Mouse (Mus musculus) brain, embryonic 14.5 days (tissue): ENCODE data around the gene Rps6kl1. TPM values are rescaled to one million over a fixed set of nuclear protein-coding genes. Genes with fewer than 3 reads are reported as not detected.

Experiments used
- DNase-seq: peaks from one replicate; pipeline ENCODE4 v3.0.0-alpha.2; 2011; ENCODE audit warnings: low read depth
- CTCF ChIP-seq: fragments of 200-500 bp; IDR thresholded peaks from 2 replicates; pipeline ENCODE4 v1.5.1; 2012; ENCODE audit warnings: inconsistent platforms, mild to moderate bottlenecking, moderate library complexity, borderline replicate concordance; ENCODE audit not compliant: insufficient read depth, insufficient read length; ENCODE audit errors: extremely low read depth
- POLR2A ChIP-seq: fragments of 200-500 bp; IDR thresholded peaks from 2 replicates; pipeline ENCODE4 v1.6.1; 2012; ENCODE audit warnings: mild to moderate bottlenecking, inconsistent platforms, borderline replicate concordance; ENCODE audit not compliant: poor library complexity, insufficient read depth, insufficient read length, severe bottlenecking; ENCODE audit errors: extremely low read depth
- polyA plus RNA-seq: library from polyadenylated mRNA; depleted of rRNA; stranded (reverse); fragments of >200 nt; gene quantifications from 2 replicates; pipeline ENCODE4 v1.2.3, GENCODE M21; 2012

Rps6kl1 gene
- polyA plus RNA-seq, 1 experiment, result 28.2 TPM

DNA sequence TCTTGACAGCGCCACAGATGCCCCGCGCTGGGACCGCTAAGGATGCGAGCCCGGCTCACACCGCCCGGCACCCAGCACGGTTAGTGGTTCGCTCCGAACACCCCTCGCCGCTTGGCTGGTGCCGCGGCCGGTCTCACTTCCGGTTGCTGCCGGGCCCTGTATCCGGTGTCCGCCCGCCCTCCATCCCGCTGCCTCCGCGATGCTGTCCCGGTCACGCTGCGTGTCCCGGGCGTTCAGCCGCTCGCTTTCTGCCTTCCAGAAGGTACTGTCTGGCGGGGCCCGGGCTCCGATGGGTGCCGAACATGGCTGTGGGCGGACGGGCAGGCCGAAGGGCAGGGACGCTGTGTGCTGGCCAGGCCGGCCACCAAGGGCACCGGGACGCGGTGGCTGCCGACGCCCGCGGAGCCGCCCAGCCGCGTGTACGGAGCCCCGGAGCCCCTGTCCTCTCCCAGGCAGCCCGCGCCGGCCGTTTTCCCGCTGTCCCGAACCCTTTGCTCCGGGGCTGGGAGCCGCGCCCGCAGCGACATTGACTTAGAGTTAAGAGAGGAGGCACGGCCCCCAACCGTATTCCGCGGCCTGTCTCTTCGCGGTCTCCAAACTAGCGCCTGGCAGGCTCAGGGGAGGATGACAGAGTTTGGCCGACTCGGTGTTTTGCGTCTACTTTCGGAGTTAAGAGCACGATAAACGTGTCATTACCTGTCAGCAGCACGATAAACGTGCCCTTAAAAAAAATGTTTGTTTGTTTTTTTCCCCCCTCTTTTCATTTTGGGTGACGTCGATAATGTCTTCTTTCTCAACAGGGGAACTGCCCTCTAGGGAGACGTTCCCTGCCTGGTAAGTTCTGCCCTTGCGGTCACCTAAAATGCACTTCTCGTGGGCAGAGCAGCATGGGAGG, 40.1 kb downstream of the Rps6kl1 start, which contains the start of the genes Prox2 and Dlst:
Prox2 (minus strand) TSS at position 62 of the 895 bp plus-strand sequence.
Dlst (plus strand) TSS at position 136 of the 895 bp plus-strand sequence.
- TF ChIP-seq CTCF, result no peak
- peak; percentile 71 for TF ChIP-seq POLR2A

DNA sequence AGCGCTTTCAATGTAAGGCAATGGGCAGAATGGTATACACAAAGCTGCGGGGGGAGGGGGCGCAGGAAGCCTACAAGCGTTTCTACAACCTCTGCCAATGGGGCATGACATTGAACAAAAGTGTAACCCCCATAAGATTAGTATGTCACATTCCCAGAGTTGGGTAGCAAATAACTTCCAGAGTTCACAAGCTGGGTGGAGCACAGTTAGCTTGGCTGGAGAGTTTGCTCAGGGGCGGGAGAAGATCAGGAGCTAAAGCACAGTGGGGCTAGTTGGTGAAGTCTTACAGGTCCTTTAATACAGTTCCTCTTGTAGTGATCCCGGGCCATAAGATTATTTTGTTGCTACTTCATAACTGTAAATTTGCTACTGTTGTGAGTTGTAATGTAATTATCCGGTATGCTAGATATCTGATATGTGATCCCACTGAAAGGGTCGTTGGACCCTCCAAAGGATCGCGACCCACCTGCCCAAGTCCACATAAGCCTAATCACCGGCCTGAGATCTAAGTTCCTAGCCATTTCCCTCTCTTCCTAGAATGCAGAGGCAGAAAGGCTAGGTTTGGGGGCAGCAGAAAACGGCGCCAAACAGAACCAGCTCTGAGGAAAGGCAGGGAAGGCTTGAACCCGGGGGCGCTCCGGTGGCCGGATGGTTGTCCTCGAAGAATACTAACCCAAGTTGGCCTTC, 40.9 kb downstream of the Rps6kl1 start:
- DNase-seq, result peak; percentile 16
- no peak for TF ChIP-seq POLR2A
- no peak for TF ChIP-seq CTCF

More for the DNA sequence above, 40.1 kb downstream of the Rps6kl1 start, which contains the start of the genes Prox2 and Dlst:
- DNase-seq, result peak; percentile 94

DNA sequence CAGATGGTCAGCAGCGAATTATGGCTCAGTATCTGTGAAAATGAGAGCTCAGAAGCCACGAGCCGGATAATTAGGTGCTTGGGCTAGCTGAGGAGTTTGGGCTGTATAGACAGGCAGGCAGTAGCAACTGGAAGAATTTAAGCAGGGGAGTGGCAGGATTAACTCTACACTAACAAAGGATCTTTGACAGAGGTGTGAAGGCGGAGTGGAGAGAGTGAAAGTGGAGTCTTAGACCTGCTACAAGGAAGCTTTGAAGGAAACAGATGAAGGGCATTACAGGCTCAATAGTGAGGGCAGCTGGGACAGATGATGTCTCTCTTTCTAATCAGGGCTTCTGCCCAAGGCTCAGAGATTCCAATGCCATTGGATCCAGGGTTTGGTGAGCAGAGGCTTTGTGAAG, 41.6 kb downstream of the Rps6kl1 start:
- DNase-seq, result peak; percentile 32
- no peak for TF ChIP-seq CTCF
- no peak for TF ChIP-seq POLR2A

DNA sequence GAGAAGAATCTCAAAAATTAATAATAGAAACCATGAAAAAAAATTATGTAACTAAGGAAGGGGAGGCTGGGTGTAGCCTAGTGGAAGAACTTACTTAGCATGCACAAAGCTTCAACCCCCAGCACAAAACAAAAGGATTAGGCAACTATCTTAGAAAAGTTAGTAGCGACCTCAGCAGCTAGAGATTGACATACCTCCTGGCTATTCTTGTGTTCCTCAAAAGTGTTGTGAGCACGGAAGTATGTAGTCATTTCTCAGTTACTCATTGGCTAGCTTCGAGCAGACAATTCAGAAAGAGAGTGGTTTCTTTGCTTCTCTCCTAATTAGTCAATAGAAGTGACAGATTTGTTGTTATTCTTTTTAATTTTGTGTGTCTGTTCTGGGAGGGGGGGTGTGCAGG, 42.4 kb downstream of the Rps6kl1 start:
- no peak for DNase-seq
- TF ChIP-seq POLR2A, result no peak

DNA sequence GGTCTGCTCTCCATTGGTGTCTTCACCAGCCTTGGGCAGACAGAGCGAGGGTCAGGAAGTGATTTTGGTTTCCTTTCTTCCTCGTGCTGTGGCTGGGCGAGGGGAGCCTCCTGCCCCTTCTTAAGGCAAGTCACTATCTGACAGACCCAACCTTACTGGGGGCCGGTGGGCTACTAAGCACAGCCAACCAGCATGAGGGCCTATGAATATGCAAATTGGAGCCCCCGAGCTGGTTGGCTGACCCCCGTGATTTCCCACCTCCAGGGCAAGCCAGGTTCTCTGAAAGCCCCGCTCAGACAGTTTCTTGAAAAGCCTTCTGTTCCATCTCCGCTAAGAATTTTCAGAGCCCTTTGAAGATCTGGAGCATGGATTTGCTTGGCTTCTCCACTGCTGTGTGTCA, 44.8 kb downstream of the Rps6kl1 start:
- TF ChIP-seq CTCF (no peak), POLR2A (no peak)
- no peak for DNase-seq

DNA sequence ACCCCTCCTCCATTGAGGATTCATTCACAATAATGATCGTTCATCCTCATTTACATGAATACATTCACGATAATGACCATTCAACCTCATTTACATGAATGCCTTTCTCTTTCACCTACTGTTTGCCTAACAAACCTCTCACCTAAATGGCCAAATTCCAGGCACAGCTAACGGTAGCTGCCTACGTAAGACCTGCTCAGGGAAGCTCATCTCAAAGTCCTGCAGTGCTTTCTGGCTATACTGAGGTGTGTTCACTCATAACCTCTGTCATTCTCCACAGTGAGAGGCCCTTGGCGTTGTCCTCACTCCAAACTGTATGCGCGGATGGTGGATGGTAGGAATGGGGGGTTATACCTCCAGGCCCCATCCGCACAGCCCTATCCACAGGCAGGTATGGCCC, 46.3 kb downstream of the Rps6kl1 start:
- TF ChIP-seq CTCF, result no peak
- TF ChIP-seq POLR2A, result no peak
- no peak for DNase-seq

DNA sequence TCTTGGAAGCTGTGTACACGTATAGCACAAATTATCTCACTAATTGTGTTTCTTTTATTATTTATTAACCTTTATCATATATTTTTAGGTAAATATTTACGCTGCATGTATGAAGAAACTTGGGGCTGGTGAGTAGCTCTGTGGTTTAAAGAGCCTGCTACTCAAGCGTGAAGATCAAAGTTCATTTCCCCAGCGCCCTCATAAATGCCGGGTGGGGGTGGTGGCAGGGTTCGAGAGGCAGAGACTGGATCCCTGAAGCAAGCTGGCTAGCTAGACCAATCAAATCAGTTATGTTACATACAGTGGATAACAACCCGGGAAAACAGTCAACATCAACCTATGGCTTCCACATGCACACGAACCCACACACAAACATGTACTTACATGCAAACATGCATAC, 48.0 kb downstream of the Rps6kl1 start:
- TF ChIP-seq CTCF, result no peak
- no peak for TF ChIP-seq POLR2A
- DNase-seq, result no peak

DNA sequence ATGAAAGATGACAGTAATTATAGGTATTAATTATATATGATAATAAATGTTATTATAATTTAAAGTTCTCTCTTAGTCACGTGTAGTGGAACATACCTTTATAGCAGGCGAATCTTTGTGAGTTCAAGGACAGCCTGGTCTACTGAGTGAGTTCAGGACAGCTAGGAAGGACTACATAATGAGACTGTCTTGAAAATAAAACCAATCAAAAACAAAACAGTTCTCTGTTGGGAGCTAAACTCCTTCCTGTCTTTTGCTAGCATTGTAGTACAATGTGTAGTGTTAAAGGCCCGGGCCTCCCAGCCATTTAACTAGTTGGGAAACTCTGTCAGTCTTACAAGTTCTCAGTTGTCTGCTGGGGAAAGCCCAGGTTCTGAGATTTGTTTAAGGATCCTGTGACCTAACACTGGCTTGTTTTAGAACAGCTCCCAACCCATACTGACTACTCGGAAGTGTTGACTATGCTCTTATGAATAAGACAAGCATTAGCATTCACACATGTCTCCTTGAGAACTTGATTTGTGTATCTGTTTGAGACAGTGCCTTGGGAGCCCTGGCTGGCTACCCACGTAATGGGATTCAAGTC, 49.5 kb downstream of the Rps6kl1 start:
- DNase-seq, result no peak
- TF ChIP-seq POLR2A, result no peak
- no peak for TF ChIP-seq CTCF

DNA sequence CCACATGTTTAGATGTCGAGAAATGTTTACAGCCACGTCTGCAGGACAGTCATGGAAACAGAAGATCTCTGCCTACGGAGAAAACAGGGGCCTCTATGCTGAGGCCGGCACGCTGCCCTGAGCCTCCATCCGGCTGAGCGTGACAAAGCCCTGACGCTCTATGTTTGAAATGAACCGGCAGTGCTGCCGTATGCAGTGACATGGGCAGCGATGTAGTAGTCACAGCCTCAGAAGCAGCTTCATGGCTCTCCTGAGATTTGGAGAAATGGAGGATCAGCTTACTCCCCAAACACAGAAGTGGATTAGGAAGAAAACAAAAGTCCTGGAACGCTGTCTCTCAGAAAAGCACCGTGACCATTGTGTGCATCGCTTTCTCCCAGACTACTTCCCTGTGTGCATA, 50.1 kb downstream of the Rps6kl1 start:
- TF ChIP-seq CTCF, result no peak
- TF ChIP-seq POLR2A, result no peak
- no peak for DNase-seq

DNA sequence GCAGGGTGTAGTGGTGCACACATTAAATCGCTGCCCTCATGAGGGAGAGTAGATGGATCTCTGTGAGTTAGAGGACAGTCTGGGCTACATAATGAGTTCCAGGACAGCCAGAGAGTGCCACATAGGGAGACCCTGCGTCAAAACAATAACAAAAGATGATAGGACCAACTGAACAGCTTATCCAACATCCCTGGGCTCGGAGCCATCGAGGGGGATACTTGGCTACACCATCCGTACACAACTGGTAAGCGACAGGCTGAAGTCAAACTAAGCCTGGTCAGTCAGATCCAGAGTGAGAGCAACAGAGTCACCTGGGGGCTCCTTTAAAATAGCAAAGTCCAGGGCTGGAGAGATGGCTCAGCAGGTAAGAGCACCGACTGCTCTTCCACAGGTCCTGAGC, 55.2 kb downstream of the Rps6kl1 start:
- no peak for DNase-seq
- TF ChIP-seq POLR2A (no peak), CTCF (no peak)

DNA sequence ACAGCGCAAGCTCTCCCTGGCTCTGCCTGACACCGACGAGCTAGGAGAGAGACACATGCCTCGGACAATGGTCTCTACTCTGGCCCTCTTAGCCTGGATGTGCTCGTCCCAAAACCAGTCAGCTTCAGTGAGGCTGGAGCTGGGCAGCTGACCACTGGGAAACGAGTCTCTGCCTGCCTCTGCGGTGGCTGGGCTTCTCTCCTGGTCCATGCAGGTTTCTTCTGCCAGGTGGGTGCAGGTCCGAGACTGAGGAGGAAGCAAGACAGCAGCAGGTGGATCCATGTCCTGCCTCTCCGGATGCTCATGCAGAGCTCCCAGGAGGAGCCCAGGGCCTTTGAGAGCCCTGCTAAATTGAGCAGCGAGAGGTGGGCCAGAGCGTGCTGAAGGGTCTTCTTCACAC, 55.9 kb downstream of the Rps6kl1 start:
- TF ChIP-seq POLR2A, result no peak
- no peak for TF ChIP-seq CTCF
- DNase-seq, result no peak
